Mouse (Mus musculus) urinary bladder, adult 2 months (tissue): Measurements from ENCODE around the gene Fam19a5. TPM values are rescaled to one million over a fixed set of nuclear protein-coding genes. Genes with fewer than 3 reads are reported as not detected.

Source experiments
- DNase-seq: peaks from one replicate; pipeline ENCODE4 v3.0.0; 2022; ENCODE audit warnings: low spot score
- polyA plus RNA-seq: library from polyadenylated mRNA; depleted of rRNA; stranded (reverse); fragments of >200 nt; gene quantifications from 2 replicates; pipeline ENCODE4 v1.2.3, GENCODE M21; 2012

The Fam19a5 gene
- polyA plus RNA-seq, 1 experiment, result 7.8 TPM

DNA sequence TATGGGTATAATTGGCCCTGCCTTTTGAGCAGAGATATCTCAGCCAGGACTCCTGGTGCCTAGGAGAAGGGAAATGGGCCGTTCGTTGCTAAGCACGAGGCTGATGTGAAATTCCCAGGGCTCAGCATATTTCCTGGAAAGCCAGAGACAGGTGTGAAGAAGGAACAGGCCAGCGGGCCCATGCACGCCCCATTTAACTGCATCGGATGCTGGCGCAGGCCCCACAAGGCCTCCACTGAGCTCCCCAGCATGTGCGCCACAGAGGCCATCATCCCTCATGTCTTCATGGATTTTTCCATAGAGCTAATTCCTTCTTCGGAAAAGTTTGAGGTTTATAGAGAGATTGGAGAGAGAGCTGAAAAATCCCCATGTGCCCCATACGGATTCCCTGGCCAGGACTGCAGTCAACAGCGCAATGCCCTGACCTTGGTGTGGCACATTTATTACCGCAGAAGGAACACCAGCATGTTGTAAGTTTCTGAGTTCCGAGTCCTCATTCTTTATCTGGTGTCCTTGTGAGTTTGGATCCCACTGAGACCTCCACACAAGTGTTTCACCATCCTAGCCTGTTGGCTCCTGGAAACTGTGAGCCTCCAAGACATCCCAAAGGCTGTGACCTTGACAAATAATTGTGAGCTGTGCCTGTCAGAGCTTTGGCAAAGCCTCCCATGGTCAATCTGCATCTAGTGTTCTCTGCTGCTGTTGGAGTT is 122.1 kb downstream of the Fam19a5 start:
- no peak for DNase-seq

DNA sequence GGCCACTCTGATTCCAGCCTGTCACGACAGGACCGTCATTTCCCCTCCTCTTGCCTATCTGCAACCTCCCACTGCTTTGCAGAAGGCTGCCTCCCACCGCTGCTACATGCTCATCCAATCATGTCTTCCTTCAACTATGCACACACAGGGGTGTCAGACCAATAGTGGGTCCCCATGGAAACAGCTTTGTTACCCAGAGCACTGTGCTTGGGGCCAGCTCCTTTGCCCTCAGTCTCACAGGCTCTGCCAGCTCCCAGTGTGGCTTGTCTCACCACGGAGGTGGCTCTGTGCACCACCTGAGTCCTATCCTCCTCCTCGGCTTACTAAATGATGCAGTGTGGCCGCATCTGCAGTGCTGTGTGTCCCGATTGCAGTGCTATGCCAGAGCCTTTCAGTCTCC is 123.3 kb downstream of the Fam19a5 start:
- DNase-seq, result no peak

DNA sequence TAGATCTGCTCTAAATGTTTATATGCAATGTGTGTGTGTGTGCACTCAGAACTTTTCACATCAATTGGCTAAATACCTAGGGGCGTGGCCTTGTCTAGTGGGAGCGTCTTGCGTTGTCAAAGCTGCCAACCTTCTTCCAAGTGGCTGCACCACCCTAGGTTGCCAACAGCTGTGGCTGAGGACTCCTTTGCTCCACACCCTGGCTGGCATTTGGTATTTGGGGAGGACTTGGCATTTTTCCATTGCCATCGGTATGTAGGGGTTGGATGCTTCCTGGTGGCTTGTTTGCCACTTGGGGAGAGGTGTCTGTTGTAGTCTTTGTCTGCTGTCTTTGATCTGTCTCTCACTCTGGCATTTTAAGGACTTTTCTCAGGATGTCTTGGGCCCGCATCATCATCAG is 124.0 kb downstream of the Fam19a5 start:
- DNase-seq, result no peak

DNA sequence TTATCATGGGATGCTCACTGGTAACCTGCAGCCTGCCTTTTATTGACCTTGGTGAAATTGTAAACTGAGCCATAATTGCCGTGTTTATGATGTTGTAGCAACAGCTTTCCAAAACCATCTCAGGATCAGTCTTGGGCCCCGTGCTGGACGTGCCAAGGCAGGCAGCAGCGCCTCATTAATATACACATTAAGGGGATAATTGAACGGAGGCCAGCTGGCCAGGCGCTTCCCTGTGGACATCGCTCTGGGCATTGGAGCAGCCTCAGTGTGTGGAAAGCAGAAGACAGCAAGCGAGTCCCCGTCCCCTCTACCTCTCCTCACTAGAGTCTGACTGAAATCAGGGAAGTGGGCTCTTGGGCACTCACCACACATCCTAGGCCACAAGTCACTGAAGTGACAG is 127.8 kb downstream of the Fam19a5 start:
- DNase-seq, result no peak

DNA sequence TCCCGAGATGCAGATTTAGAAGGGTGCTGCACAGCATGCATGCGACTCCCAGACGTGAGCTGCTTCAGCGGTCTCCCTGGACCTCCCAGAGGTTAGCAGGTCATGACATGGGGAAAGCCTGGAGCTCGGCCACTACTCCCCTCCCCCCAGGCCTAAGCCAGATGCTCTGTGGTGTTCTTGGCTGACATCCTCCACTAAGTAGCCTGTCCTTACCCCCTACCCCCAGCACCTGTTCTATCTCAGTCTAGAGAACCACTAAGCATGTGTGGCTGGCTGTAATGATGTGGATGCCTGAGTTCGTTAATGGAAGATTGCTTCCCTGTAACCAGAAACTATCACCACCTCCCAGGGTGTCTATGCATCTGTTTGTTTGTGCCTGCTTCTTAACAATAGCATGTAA is 134.6 kb downstream of the Fam19a5 start:
- DNase-seq, result no peak

DNA sequence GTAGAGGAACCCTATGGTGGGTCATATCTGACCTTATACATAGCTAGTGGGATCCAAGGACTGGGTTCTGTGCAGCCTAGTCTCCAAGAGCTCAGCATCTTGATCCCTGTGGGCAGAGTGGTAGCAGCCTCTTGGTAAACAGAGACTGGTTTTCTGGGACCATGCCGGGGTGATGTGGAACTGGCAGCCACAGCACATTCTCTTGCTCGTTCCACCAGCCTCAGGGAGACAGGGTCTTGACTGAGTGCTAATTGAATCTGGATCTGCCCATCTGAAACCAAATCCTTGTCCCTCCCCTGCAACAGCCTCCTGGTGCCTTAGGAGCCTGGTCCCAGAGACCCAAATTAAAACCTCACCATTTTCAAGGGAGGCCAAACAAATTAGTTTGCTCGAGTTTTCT is 138.3 kb downstream of the Fam19a5 start:
- no peak for DNase-seq

DNA sequence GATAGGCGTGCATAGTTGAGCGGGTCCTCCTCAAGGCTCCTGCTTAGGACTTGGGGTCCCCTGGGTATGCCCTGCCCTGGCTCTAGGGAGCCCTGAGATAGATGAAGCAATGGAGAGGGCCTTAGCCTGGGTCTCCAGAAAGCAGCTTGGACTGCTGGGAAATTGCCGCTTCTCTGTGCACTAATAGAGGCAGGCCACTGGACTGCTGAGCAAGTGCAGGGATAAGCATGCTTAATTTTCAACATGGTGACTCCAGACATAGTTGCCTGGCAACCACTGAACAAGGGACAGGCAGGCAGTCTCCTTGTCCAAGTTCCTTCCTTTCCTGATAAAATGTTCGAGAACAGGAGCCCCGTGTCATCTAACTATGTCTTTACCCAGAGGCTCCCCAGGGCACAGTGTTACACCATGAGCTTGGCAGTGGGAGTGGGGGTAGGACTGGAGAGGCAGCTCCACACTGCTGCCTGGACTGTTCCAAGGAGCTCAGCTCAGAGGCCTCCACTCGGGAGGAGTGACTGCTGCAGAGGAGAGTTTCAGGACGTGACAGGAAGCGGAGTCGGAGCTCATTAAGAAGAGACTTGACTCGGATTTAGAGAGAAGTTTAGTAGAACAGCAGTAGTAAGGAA is 142.4 kb downstream of the Fam19a5 start:
- no peak for DNase-seq

DNA sequence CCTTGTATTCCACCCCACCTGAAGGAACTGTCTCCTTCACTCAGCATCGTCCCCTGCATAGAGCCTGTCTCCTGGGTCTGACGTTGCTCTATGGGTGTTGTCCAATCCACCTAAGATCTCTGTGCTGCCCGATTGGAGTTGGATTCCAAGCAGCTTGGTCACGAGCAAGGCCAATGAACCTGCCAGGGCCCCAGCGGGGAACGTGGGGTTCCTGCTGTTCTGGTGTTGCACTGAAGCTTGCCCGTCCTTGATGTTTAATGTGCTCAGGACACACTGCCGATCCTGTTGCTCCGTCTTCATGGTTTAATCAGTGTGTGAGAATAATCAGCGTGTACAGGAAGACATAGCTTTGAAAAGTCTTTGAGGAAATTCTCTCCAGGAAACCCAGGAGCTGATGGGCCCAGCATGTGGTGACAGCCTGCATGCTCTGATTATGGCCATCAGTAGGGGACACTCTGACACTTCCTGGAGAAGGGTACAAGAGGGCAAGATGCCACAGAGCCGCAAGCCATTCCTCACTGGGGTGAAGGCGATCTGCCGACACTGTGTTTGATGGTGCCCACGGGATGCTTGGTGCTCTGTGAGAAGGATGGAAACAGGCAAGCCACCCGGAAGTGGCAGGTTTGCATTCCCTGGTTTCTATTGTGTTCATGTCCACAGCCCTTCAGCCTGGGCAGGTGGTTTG is 147.3 kb downstream of the Fam19a5 start:
- no peak for DNase-seq

DNA sequence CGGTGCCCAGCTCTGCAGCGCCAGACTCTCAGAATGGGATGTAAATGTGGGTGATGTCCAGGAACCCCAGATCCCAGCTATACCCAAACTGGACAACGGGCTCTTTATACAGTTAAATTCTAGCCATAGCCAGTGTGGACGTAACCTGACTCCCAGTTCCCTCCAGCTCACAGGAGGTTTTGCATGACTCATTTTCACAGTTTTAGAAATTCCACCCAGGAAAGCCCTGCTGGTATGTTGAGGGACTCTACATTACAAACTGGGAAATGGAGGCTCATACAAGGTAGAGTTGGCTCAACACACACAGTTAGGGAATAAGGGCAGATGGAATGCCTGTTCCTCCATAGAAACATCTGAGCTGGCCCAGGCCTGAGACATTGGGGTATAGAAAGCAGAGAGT is 147.9 kb downstream of the Fam19a5 start:
- no peak for DNase-seq

DNA sequence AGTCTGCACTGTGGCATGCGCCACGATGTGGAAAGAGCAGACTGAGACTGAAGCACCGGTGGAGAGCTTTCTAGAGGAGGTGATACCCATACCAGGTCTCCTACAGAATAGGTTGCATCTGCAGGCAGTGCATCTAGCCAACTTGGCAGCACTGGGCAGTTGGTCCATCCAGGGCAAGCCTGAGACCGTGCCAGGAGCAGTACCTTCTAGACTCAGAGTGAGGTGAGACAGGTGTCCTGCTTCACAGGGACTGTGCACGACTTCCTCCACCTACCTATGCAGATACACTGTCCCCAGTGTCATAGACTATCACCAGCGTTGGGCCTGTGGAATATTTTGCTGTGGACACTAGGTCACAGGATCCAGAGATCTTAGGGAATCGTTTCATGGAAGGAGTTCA is 148.3 kb downstream of the Fam19a5 start:
- DNase-seq, result no peak

DNA sequence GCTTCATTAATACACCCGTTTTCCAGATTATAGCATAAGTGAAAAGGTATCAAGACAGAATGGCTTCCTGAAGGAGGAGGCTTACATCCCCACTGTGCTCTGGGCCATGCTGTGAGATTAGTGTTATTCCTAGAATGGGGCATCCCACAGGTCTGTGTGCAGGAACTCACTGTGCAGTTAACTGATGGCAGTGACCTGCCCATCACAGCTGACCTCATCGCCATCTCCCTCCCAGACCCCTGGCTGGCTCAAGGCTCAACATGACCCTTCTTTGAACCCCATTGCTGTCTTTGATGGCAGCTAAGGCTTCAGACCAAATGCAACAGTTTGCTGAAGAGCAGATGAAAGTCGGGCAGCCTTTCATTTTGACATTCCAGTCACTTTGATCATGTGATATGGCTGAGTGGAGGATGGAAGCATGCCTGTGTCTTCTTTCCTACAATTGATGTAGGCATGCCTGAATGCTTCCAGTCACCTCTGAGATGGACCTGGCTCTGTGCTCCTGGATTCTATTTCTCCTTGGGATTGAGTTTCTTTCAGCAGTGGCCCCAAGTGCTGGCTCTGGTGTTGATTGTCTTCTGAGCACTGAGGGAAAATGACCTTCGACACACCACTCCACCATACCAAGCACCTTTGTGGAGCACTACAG is 148.9 kb downstream of the Fam19a5 start:
- DNase-seq, result no peak

DNA sequence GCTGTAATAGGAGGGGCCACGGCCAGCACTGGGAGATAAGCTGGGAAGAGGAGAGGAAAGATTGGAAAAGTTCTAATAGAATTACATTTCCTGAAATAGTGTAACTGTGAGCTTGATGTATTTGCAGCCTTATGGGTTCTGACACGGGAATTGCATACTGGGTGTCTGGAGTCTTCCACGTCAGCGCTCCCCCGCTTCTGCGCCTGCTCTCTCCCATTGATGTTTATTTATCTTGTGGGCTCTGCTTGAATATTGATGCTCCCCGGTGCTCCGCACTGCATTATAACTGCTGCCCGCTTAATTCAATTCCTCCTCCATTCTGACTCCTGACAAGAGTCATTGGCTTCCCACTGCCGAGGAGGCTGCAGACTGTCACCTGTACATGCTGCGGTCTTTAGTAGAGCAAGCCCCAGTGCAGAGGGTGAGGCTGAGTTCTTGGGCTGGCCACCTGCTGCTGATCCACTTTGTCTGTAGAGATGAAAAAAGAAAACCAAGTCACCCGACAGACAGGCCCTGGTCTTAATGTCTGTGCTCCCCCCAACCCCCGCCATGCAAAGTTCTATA is 153.4 kb downstream of the Fam19a5 start:
- DNase-seq, result no peak

DNA sequence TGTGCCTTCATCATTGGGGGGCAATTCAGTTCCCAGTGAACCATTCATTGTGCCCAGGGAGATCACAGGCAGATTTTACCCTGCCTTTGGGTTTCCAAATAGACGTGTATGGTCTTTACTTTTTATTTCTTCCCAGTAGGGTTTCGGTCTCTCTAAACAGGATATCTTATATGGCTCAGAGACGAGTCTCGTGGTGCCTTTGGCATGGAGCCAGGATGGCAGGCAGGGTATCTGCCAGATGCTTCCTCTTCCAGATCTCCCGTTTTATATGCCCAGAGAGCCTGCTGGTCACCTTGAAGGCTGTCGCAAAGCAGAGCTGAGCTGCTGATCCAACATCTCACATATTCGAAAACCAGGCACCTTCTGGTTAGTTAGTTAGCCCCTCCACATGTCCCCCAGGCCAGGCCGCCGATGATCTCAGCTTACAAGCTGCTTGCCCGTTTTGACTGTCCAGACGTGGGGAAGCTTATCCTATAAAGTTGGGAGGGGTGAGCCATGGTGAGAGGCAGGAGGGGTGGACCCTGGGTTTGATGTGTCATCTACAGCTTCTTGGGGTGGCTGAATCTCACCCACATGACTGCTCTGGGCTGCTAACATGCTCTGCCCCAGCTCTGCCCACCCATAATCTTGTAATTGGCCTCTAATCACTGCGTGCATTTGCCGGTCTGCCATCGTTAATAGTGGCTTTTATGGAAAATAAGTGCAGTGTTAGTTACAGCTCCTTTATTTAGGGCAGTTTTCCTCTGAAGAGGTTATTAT is 154.6 kb downstream of the Fam19a5 start:
- no peak for DNase-seq

DNA sequence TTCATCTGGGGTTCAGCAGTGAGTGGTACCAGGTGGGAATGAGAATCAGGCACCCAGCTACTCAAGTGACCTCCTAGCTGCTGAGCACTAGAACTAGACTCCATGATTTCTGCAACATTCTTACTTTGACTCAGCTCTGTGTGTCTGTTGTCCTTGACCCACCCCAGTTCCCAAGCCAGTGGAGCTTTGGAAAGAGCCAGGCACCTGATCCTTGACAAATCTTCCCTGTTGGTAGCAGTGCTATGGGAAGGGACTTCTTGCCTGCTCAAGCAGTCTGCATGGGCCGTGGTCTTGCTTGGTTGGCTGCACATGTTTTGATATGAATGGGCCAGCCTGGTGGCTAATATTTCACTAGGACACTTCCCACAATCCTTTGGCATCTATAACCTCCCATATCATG is 158.7 kb downstream of the Fam19a5 start:
- DNase-seq, result no peak

DNA sequence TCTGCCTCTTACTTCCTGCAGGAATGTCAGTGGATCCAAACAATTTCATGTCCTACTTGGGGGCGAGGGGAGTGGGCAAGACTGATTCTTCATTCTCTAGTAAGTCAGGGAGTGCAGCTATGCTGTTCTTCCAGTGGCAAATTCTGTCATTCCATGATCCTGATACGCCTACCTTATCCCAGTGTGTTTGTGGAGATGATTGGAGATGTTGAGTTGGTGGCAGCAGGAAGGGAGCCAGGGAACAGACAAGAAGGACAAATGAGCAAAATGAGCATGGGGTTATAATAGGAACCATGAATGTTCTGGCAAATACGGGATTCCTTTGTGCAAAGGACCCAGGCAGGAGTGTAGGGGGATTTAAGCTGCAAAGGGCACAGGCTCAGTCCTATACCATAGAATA is 159.2 kb downstream of the Fam19a5 start:
- no peak for DNase-seq

DNA sequence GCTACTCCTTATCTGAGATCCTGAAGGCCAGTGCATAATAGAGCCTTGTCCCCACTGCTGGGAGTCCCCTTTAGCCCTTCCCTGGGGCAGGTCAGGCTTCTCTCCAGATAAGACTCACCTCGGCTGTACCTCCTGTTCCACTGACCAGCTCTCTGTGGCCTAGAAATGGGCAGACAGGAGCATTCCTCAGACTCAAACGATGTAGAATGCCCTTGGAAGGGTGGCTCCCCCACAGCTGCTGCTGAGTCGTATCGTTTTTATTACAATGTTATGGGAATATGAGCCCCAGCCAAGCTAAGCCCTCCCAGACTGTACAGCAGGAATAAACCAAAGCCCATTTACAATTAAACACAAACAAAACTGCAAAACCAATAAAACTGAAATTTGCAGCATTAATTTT is 167.7 kb downstream of the Fam19a5 start:
- no peak for DNase-seq

DNA sequence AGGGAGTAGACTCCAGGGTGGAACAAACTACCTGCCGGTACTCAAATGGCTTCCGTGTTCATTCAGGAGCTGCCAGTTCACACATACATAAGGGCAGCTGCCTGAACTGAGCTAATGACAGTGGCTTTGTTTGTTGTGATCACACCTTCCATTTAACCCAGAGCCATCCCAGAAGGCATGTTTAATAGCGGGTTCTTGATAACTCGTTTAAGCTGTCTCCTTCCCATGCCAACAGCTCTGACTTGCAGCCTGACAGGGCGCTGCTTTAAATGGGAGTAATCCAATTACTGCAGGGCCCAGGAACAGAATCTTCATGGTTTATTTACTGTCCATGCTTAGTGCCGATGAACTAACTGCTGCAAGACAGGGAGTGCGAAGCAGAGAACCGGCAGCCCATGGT is 168.1 kb downstream of the Fam19a5 start:
- DNase-seq, result no peak

DNA sequence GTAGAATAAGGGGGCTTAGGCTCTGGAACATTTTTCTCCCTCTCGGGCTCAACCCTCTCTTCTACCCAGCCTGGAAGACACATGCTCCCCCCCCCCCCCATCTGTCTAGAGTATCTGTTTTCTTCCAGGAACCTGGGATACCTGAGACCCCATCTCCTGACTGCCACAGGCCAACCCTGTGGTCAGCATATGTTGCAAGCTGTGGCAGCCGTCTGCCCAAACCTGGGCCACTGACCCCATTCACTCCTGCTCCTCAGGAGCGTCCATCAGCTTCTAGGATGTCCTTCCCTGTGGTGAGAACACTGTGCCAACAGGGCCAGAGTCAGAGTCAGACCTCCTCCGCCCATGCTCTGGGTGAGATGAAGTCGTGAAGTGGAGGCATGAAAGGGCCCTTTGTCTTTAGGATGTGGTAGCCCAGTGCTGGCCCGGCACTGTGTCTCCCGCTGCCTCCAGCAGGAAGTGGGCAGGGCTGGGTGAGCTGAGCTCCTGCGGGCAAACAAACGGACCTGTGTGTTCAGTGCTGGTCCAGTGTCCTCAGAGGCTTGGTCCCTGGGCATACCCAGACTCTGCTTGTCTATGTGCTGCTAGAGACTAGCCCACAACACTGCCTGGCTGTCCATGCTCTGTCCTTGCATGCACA is 171.1 kb downstream of the Fam19a5 start:
- DNase-seq, result no peak

DNA sequence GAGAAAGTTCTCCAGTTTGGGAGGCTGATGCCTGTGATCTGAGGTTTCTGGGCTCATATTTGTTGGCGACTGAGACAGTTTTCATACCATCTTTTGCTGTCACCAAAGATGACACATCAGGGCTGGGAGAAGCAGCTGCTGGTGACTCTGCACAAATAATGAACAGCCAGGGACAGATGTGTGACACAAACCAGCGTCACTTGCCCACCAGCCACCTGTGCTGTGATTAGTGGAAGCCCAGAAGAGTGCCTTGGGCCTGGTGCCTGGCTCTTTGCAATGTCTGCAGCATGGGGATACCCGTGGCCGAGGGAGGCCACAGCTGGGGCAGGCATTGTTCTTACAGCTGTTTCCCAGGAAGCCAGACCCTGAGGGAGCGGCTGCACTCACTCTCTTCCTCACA is 173.0 kb downstream of the Fam19a5 start:
- DNase-seq, result no peak

DNA sequence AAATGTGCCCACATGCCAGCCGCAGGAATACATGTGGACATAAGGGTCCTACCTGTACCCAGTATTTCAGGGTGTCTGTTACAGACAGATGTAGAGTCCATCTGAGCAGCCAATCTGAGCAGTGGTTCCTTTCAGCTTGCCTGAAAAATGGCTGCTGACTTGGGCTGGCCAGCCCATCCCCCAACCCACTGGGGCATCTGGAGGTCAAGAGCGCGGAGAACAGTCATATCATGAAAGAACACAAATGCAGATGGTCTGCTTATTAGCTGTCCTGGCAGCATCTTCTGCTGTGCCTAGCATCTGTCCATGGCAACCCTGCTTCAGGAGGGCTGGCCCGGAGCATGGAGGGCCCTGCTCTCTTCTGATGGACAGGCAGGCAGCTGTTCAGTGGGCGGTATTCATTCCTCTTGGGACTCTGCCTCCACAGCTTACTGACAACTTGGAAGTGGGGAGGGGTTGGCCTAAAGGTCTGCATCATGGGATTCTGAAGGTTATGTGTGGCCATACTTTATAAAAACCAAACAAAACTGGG is 179.4 kb downstream of the Fam19a5 start:
- no peak for DNase-seq

DNA sequence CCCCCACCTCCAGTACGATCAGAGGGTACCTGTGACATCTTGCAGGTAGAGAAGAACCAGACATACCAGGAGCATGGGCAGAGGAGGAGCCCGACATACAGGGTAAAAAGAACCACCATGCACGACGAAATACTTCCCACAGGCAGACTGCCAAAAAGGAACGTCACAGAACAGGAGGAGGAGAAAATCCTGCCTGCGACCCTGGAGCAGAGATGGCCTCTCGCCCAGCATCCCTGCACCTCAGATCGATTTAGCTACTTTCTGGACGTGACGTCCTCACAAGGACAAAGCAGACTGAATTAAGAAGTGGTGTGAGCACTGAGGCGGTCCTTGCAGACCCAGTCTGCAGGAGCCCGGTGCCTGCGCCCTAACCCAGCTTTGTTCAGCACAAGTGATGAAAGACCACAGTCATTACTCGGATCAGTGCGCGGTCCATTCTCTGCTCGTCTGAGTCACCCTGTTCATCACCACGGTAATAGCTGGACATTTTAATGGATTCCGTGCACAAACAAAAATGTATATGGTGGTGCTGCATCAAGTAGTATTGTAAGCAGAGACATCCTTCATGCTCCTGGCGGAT is 182.6 kb downstream of the Fam19a5 start:
- DNase-seq, result no peak
